Mouse (Mus musculus): ENCODE results near the gene Atg2b.

GRCm38 (mm10) chr12:105720196-105720595 is 35.2 kb upstream of the Atg2b start:
- TF ChIP-seq CTCF (IDR thresholded peaks at IDR 0.05; ENCODE audit: borderline replicate concordance, extremely low read depth, insufficient read depth, insufficient read length) (no peak), POLR2A (IDR thresholded peaks at IDR 0.05; ENCODE audit: borderline replicate concordance, extremely low read depth, insufficient read depth, insufficient read length, poor library complexity, severe bottlenecking) (no peak)
